Mouse (Mus musculus) left cerebral cortex, adult 18-20 months (tissue): ENCODE measurements at regions not wholly inside any gene's neighbourhood (a gene's known extent, or its start where the extent isn't known, plus 50 kb on each side); places are given as distances from the start of the nearest gene placed in this dataset.
A peak's percentile ranks its signal among the peaks of the same experiment; 100 is the strongest.

Source experiments
- DNase-seq, 2 experiments: peaks; one replicate each; pipeline ENCODE4 v3.0.0; 2021 to 2022; ENCODE audit warnings: low spot score in 2 of 2, mixed read lengths in 1 of 2

GRCm38 (mm10) chr13:43724161-43724560 is 60.4 kb upstream of the Cd83 start:
- no peak for DNase-seq

GRCm38 (mm10) chr13:43725698-43726097 is 58.9 kb upstream of the Cd83 start:
- peak; percentile 47 to 68 for DNase-seq

- no peak for DNase-seq
Observed at GRCm38 (mm10) chr13:43726895-43727341, 57.7 kb upstream of the Cd83 start.

- peak in 1 of 2 experiments; percentile 11 for DNase-seq
Observed at GRCm38 (mm10) chr13:43729617-43730016, 55.0 kb upstream of the Cd83 start.

GRCm38 (mm10) chr13:43733061-43733460 is 51.5 kb upstream of the Cd83 start:
- no peak for DNase-seq

GRCm38 (mm10) chr13:43734641-43735040 is 49.9 kb upstream of the Cd83 start:
- peak in 1 of 2 experiments; percentile 19 for DNase-seq
